Mouse (Mus musculus) embryonic facial prominence, embryonic 14.5 days (tissue): ENCODE results near the gene Fam120c. TPM values are rescaled to one million over a fixed set of nuclear protein-coding genes. Genes with fewer than 3 reads are reported as not detected.
"Not testable (repeated sequence)": the region's sequence is repeated elsewhere in the genome, so short reads cannot be mapped to it uniquely, and the experiment has no call there.

ENCODE experiments used
- ATAC-seq: fragments of 200-750 bp; cut with Nextera tagmentation; 2 replicates; pipeline ENCODE4 v1.8.0; 2017; ENCODE audit warnings: low read depth, moderate number of reproducible peaks, moderate TSS enrichment
- DNase-seq: peaks from one replicate; pipeline ENCODE4 v3.0.0-alpha.2; 2015; ENCODE audit warnings: low spot score
- H3K27ac ChIP-seq: fragments of 300-500 bp; sonication (generic); replicated peaks from 2 replicates; pipeline ENCODE4 v1.5.1; 2014; ENCODE audit warnings: low read depth, mild to moderate bottlenecking, low read length, moderate library complexity
- H3K27me3 ChIP-seq: fragments of 300-500 bp; sonication (generic); replicated peaks from 2 replicates; pipeline ENCODE4 v1.6.1; 2014; ENCODE audit warnings: low read length; ENCODE audit not compliant: control insufficient read depth, insufficient read depth
- H3K36me3 ChIP-seq: fragments of 300-500 bp; sonication (generic); 2 replicates; pipeline ENCODE4 v1.6.1; 2014; ENCODE audit warnings: low read length, mixed read lengths; ENCODE audit not compliant: control insufficient read depth, insufficient read depth
- H3K4me1 ChIP-seq: fragments of 300-500 bp; sonication (generic); 2 replicates; pipeline ENCODE4 v1.6.1; 2014; ENCODE audit warnings: antibody characterized with exemption, low read length; ENCODE audit not compliant: control insufficient read depth, insufficient read depth
- H3K4me2 ChIP-seq: fragments of 300-500 bp; sonication (generic); 2 replicates; pipeline ENCODE4 v1.6.1; 2014; ENCODE audit warnings: low read depth, mild to moderate bottlenecking, low read length, moderate library complexity, mixed read lengths
- H3K4me3 ChIP-seq: fragments of 300-500 bp; sonication (generic); 2 replicates; pipeline ENCODE4 v1.5.1; 2014; ENCODE audit warnings: low read depth, mild to moderate bottlenecking, low read length
- H3K9ac ChIP-seq: fragments of 300-500 bp; sonication (generic); 2 replicates; pipeline ENCODE4 v1.6.1; 2014; ENCODE audit warnings: low read depth, mild to moderate bottlenecking, low read length, moderate library complexity, mixed read lengths
- H3K9me3 ChIP-seq: fragments of 300-500 bp; sonication (generic); 2 replicates; pipeline ENCODE4 v1.6.1; 2016; ENCODE audit warnings: low read length; ENCODE audit not compliant: control insufficient read depth
- WGBS: fragments of 180-500 bp; shearing (Covaris S2); extraction: QIAGEN DNeasy Blood & Tissue Kit; methylation state at CpG from one replicate; pipeline ENCODE4 v1.1.7; 2014; 5-methylcytosine and 5-hydroxymethylcytosine counted together
- polyA plus RNA-seq: library from polyadenylated mRNA; unstranded; fragments of >200 nt; fragmentation: Nextera tagmentation; extraction: Ambion mirVana; gene quantifications from 2 replicates; pipeline ENCODE4 v1.2.1, GENCODE M21; 2014

The Fam120c gene
- polyA plus RNA-seq, 1 experiment from 2014 or later = 6.2 TPM

- no peaks in the 10 kb centered on the region; the same call in 1 of the 2 replicates for H3K27me3 ChIP-seq
- H3K4me2 ChIP-seq = no peak overlapping the region
- no peak overlapping the region for H3K9ac ChIP-seq
- ATAC-seq = no peak
- no peak overlapping the region for H3K4me3 ChIP-seq
- H3K36me3 ChIP-seq = no peaks in the 10 kb centered on the region
- DNase-seq = no peak
- WGBS = 88% methylated on average over 5 of the region's 5 CpGs
- H3K9me3 ChIP-seq = no peaks in the 10 kb centered on the region
- H3K27ac ChIP-seq = no peak overlapping the region
- H3K4me1 ChIP-seq = no peaks in the 10 kb centered on the region
Measured at GRCm38 (mm10) chrX:151349322-151349721, 5.3 kb downstream of the Fam120c start.

DNA sequence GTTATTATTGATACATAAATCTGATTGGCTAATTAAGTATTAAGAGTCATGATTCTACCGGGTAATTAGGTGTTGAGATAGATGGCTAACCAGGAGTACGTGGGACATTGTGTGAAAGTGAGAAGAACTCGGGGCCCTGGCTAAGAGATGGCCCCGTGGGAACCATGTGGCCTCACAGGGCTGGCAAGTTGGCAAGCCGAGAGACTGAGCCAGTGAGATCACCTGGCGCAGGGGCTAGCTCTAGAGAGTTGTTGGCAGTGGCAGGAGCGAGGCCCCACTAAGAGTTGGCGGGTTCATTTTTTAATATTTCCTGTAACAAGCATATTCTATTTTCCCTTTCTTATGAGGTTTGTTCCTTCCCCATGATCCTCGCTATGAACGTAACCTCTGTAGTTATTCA, 74.8 kb downstream of the Fam120c start:
- WGBS = 86% methylated on average over 10 of the region's 10 CpGs
- Histone ChIP-seq H3K9me3 (no peaks in the 10 kb centered on the region), H3K27me3 (peaks cover 3% of the 10 kb centered on the region; the same call in 1 of the 2 replicates), H3K36me3 (no peaks in the 10 kb centered on the region), H3K9ac (no peak overlapping the region), H3K4me1 (no peaks in the 10 kb centered on the region), H3K4me3 (no peak overlapping the region), H3K27ac (no peak overlapping the region), H3K4me2 (no peak overlapping the region)
- ATAC-seq = no peak
- DNase-seq = no peak

GRCm38 (mm10) chrX:151420791-151421190, 76.8 kb downstream of the Fam120c start:
- Histone ChIP-seq H3K27me3 (peaks cover 3% of the 10 kb centered on the region; the same call in 1 of the 2 replicates), H3K4me3 (no peak overlapping the region)
- DNase-seq = no peak

GRCm38 (mm10) chrX:151443637-151444036, 99.7 kb downstream of the Fam120c start:
- H3K9ac ChIP-seq = no peak overlapping the region
- DNase-seq (no peak), ATAC-seq (no peak)
- H3K4me2 ChIP-seq = no peak overlapping the region
- H3K27ac ChIP-seq = no peak overlapping the region
- no peaks in the 10 kb centered on the region for H3K9me3 ChIP-seq
- no peaks in the 10 kb centered on the region for H3K27me3 ChIP-seq
- no peaks in the 10 kb centered on the region for H3K4me1 ChIP-seq
- no peak overlapping the region for H3K4me3 ChIP-seq
- H3K36me3 ChIP-seq = no peaks in the 10 kb centered on the region

More at GRCm38 (mm10) chrX:151420791-151421190, 76.8 kb downstream of the Fam120c start:
- Histone ChIP-seq H3K4me1 (no peaks in the 10 kb centered on the region), H3K27ac (no peak overlapping the region), H3K9me3 (no peaks in the 10 kb centered on the region), H3K36me3 (no peaks in the 10 kb centered on the region), H3K4me2 (no peak overlapping the region), H3K9ac (no peak overlapping the region)
- 85% methylated on average over 1 of the region's 1 CpGs for WGBS
- no peak for ATAC-seq

DNA sequence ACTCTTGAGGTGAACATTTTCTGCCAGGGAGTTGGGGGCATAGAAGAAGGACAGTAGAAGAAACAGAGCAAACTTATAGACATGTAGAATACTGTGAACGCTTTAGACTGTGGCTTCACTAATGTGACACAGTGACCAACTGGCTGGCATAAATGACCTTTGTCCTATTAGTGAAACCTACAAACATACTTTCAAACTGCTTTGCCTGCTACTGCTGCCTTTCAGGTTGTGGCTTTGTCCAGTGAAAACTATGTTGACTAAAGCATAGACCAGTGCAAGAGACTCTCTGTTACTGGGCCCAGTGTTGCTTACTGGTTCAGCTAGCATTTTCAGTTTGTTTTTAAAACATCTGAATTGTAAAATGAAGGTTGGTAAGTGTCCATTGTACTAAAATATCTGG, 100.2 kb downstream of the Fam120c start:
- 87% methylated on average over 1 of the region's 1 CpGs for WGBS

DNA sequence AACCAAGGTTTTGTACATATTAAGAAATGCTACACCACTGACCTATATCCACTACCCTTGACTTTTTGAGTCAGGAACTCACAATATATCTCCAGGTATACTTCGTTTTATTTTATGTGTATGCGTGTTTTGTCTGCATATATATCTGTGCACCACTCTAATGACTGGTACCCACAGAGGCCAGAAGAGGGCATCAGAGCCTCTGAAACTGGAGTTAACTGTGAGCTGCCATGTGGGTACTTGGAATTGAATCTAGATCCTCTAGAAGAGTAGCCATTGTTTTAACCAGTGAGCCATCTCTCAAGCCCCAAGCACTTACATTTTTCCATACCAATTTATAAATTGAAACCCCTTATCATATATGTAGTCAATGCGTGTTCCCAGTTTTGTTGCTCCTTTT, 144.2 kb downstream of the Fam120c start:
- Histone ChIP-seq H3K4me2 (no peak overlapping the region), H3K36me3 (no peaks in the 10 kb centered on the region), H3K4me1 (no peaks in the 10 kb centered on the region), H3K27ac (no peak overlapping the region), H3K9ac (no peak overlapping the region), H3K9me3 (no peaks in the 10 kb centered on the region), H3K4me3 (no peak overlapping the region), H3K27me3 (no peaks in the 10 kb centered on the region)
- WGBS = 77% methylated on average over 3 of the region's 3 CpGs
- ATAC-seq = no peak
- DNase-seq = no peak

More for the DNA sequence above, 100.2 kb downstream of the Fam120c start:
- no peaks in the 10 kb centered on the region for H3K27me3 ChIP-seq
- no peak for DNase-seq
- H3K4me1 ChIP-seq = no peaks in the 10 kb centered on the region
- H3K9me3 ChIP-seq = no peaks in the 10 kb centered on the region
- no peak overlapping the region for H3K27ac ChIP-seq
- ATAC-seq = no peak
- H3K4me3 ChIP-seq = no peak overlapping the region
- H3K9ac ChIP-seq = no peak overlapping the region
- no peaks in the 10 kb centered on the region for H3K36me3 ChIP-seq
- no peak overlapping the region for H3K4me2 ChIP-seq

DNA sequence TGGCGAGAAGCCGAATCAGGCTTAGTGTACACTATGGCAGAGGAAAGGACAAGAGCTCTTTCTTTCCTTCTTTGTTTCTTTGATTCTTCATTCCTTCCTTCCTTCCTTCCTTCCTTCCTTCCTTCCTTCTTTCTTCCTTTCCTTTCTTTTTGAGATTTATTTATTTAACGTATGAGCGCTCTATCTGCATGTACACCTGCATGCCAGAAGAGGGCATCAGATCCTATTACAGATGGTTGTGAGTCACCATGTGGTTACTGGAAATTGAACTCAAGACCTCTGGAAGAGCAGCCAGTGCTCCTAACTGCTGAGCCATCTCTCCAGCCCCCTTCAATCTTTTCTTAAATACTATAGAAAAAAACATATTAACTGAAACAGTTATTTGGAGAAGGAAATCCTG, 149.3 kb downstream of the Fam120c start:
- not testable (repeated sequence) for H3K36me3 ChIP-seq, H3K4me2 ChIP-seq, H3K27me3 ChIP-seq, ATAC-seq, H3K9ac ChIP-seq, DNase-seq, H3K4me1 ChIP-seq, H3K27ac ChIP-seq, H3K4me3 ChIP-seq, H3K9me3 ChIP-seq
- 90% methylated on average over 4 of the region's 4 CpGs for WGBS

GRCm38 (mm10) chrX:151496596-151496995, 152.6 kb downstream of the Fam120c start:
- Histone ChIP-seq H3K9ac (no peak overlapping the region), H3K4me1 (no peaks in the 10 kb centered on the region), H3K9me3 (no peaks in the 10 kb centered on the region), H3K4me2 (no peak overlapping the region), H3K36me3 (no peaks in the 10 kb centered on the region), H3K27me3 (no peaks in the 10 kb centered on the region), H3K27ac (no peak overlapping the region), H3K4me3 (no peak overlapping the region)
- ATAC-seq (no peak), DNase-seq (no peak)
- WGBS = 81% methylated on average over 1 of the region's 1 CpGs

GRCm38 (mm10) chrX:151508536-151508935, 164.6 kb downstream of the Fam120c start:
- Histone ChIP-seq H3K27ac (no peak overlapping the region), H3K4me1 (no peaks in the 10 kb centered on the region), H3K27me3 (no peaks in the 10 kb centered on the region), H3K36me3 (no peaks in the 10 kb centered on the region), H3K4me2 (no peak overlapping the region), H3K9ac (no peak overlapping the region), H3K4me3 (no peak overlapping the region), H3K9me3 (no peaks in the 10 kb centered on the region)
- ATAC-seq (no peak), DNase-seq (no peak)
